Mouse (Mus musculus): ENCODE data around the gene Klhl25. TPM values are rescaled to one million over a fixed set of nuclear protein-coding genes. Genes with fewer than 3 reads are reported as not detected.

The Klhl25 gene
- total RNA-seq (2023), result 10 to 100 TPM; 28.7 to 33.6 TPM

DNA sequence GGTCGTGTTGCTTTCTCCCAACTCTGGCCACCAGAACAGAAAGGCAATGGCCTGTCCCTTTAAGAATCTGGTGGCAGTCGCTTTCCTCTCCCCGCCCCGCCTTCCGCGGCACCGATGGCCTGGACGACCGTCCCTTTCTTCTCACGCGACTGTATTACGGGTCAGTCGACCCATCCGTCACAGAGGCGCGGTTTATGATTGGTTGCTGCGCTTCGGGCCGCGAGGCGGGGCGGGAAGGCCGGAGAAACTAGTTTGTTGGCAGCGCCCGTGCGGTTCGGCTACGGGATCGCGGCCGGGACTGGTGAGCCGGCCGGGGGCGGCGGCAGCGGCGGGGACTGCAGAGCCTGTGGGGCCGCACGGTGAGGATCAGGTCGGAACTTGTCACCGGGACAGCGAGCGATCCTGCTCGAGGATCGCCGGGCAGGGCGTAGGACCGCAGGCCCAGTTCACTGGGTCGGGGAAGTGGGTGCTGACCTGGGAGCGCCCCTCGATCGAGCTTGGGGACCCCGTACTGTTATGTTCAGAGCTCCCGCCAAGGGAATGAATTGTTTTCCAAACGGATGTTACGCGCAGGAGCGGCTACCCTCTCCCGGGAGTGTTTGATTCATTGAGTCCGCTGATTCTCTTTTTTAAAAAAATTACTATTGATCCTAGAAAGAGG, at the start of gene Klhl25:
Klhl25 (plus strand) TSS at position 196 of the 661 bp plus-strand sequence.

Data from T-cell, adult 66 days (primary cell).